Mouse (Mus musculus) limb, embryonic 14.5 days (tissue): ENCODE measurements around the gene Snhg11. TPM values are rescaled to one million over a fixed set of nuclear protein-coding genes. Genes with fewer than 3 reads are reported as not detected.

ENCODE experiments used
- ATAC-seq: fragments of 200-750 bp; cut with Nextera tagmentation; 2 replicates; pipeline ENCODE4 v1.8.0; 2017; ENCODE audit warnings: low read depth, moderate number of reproducible peaks, moderate TSS enrichment; ENCODE audit not compliant: low FRiP score
- DNase-seq: peaks from one replicate; pipeline ENCODE4 v3.0.0-alpha.2; 2015; ENCODE audit warnings: low spot score
- H3K27ac ChIP-seq: fragments of 300-500 bp; sonication (generic); replicated peaks from 2 replicates; pipeline ENCODE4 v1.5.1; 2014; ENCODE audit warnings: low read depth, mild to moderate bottlenecking, low read length, moderate library complexity, mixed read lengths
- H3K27me3 ChIP-seq: fragments of 300-500 bp; sonication (generic); 2 replicates; pipeline ENCODE4 v1.6.1; 2014; ENCODE audit warnings: low read length, mixed read lengths; ENCODE audit not compliant: control insufficient read depth, insufficient read depth
- H3K36me3 ChIP-seq: fragments of 300-500 bp; sonication (generic); 2 replicates; pipeline ENCODE4 v1.6.1; 2014; ENCODE audit warnings: mild to moderate bottlenecking, low read length, moderate library complexity, mixed read lengths; ENCODE audit not compliant: control insufficient read depth, insufficient read depth
- H3K4me1 ChIP-seq: fragments of 300-500 bp; sonication (generic); 2 replicates; pipeline ENCODE4 v1.6.1; 2014; ENCODE audit warnings: antibody characterized with exemption, low read length, mixed read lengths; ENCODE audit not compliant: control insufficient read depth, insufficient read depth
- H3K4me2 ChIP-seq: fragments of 300-500 bp; sonication (generic); replicated peaks from 2 replicates; pipeline ENCODE4 v1.6.1; 2014; ENCODE audit warnings: low read depth, mild to moderate bottlenecking, low read length, moderate library complexity; ENCODE audit not compliant: severe bottlenecking
- H3K4me3 ChIP-seq: fragments of 300-500 bp; sonication (generic); replicated peaks from 2 replicates; pipeline ENCODE4 v1.5.1; 2014; ENCODE audit warnings: low read length
- H3K9ac ChIP-seq: fragments of 300-500 bp; sonication (generic); 2 replicates; pipeline ENCODE4 v1.6.1; 2014; ENCODE audit warnings: mild to moderate bottlenecking, low read depth, low read length, moderate library complexity; ENCODE audit not compliant: severe bottlenecking
- H3K9me3 ChIP-seq: fragments of 300-500 bp; sonication (generic); 2 replicates; pipeline ENCODE4 v1.6.1; 2016; ENCODE audit warnings: low read length; ENCODE audit not compliant: control insufficient read depth
- POLR2A ChIP-seq: fragments of 200-500 bp; IDR thresholded peaks from 2 replicates; pipeline ENCODE4 v1.8.0; 2012; ENCODE audit warnings: inconsistent platforms, mild to moderate bottlenecking, moderate library complexity, borderline replicate concordance; ENCODE audit not compliant: insufficient read depth, insufficient read length; ENCODE audit errors: extremely low read depth
- WGBS: fragments of 180-500 bp; shearing (Covaris S2); extraction: QIAGEN DNeasy Blood & Tissue Kit; methylation state at CpG from one replicate; pipeline ENCODE4 v1.1.7; 2014; 5-methylcytosine and 5-hydroxymethylcytosine counted together
- polyA plus RNA-seq, 2 experiments: library from polyadenylated mRNA; depleted of rRNA in 1 of 2; stranded (reverse) in 1 of 2; unstranded in 1 of 2; fragments of >200 nt; fragmentation: Nextera tagmentation in 1 of 2; extraction: Ambion mirVana in 1 of 2; gene quantifications; 2 replicates each; pipeline versions ENCODE4 v1.2.1 to v1.2.3; 2012 to 2014

The Snhg11 gene
- polyA plus RNA-seq, 2 experiments: 2.8 to 10.8 TPM

DNA sequence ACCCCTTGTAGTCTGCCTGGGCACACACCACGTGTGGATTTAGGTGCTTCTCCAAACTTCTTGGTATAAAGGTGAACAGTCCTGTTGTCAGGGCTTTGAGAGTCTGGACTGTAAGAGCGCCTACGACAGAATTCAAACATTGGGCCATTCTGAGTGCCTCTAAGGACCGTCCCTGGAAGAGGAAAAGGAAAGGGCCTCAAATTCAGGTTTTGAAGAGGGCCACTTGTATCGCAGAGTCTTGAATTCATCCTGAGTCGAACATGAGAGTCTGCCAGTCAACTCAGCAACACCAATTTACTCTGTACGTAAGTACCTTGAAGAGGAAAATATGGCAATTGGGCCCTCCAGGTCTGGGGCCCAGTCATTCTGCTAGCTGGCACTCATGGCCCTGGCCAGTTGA is 27.5 kb downstream of the Snhg11 start:
- TF ChIP-seq POLR2A: no peak
- H3K4me1 ChIP-seq: no peaks in the 10 kb centered on the region
- ATAC-seq (no peak), DNase-seq (no peak)
- H3K9ac ChIP-seq: no peak overlapping the region
- no peak overlapping the region for H3K4me3 ChIP-seq
- no peaks in the 10 kb centered on the region for H3K36me3 ChIP-seq
- WGBS: 84% methylated on average over 7 of the region's 7 CpGs
- H3K9me3 ChIP-seq: no peaks in the 10 kb centered on the region
- no peaks in the 10 kb centered on the region for H3K27me3 ChIP-seq
- H3K4me2 ChIP-seq: no peak overlapping the region
- H3K27ac ChIP-seq: no peak overlapping the region

DNA sequence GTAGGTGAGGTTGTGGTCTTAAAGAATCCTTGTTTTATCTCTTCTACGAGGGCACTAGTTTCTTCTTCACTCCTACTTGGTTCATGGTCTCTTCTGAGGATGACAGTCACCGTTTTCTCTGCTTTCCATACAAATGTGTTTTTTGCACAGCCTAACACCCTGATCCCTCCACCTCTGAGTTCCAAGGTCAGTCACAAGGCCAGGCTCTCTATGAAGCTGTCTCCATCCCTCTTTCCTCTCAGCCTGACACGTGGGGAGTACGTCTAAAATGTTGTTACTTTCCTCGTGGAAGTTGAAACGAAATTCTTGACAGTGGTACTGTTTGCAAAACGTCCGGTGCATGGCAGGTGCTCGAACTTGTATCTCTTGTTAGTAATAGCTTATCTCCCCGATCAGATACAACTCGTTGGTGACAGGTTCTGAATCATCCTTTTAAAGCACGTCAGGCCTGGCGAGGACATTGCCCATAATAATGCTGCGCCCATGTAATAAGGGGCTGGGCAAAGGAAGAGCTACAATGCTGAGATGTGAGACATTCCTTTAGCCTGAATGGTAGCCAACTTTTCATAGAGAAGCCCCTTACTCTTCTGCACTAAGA is 33.7 kb downstream of the Snhg11 start:
- no peaks in the 10 kb centered on the region for H3K27me3 ChIP-seq
- H3K4me1 ChIP-seq: peaks cover 5% of the 10 kb centered on the region; the same call in 1 of the 2 replicates
- H3K4me3 ChIP-seq: peak overlapping the region; percentile 83
- DNase-seq (no peak), ATAC-seq (no peak; the same call in 1 of the 2 replicates)
- TF ChIP-seq POLR2A: no peak
- H3K36me3 ChIP-seq: no peaks in the 10 kb centered on the region
- H3K27ac ChIP-seq: no peak overlapping the region
- H3K9ac ChIP-seq: peak overlapping the region; percentile 36; the same call in 1 of the 2 replicates
- 20% methylated on average over 14 of the region's 14 CpGs for WGBS
- peak overlapping the region; percentile 61 for H3K4me2 ChIP-seq
- no peaks in the 10 kb centered on the region for H3K9me3 ChIP-seq

DNA sequence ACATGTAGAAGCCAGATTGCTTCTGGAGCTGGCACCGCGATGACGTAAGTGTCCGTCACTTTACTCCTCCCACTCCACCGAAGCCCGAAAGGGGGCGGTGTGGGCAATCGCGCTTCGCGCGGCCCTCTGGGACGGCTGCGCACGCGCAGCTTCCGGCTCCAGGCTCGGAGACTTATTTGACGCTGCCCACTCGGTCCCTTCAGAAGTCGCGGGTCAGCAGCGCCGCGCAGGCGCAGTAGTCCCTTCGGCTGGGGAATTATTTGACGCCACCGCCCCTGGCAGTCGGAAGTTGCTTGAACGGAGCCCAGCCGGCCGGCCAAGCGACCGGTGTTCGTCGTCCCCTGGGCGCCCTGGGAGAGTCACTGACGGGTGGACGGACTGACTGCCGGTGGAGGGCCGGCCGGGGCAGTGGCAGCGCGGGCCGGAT is 34.2 kb downstream of the Snhg11 start, which contains the start of gene Ralgapb:
Gene Ralgapb (plus strand): TSS at position 254 of the 427 bp plus-strand sequence.
- Histone ChIP-seq H3K36me3 (no peaks in the 10 kb centered on the region), H3K4me1 (peaks cover 5% of the 10 kb centered on the region; the same call in 1 of the 2 replicates), H3K4me3 (peak within 1 kb of the TSS; percentile 83), H3K9me3 (no peaks in the 10 kb centered on the region), H3K27ac (peak within 1 kb of the TSS; percentile 85), H3K9ac (peak within 1 kb of the TSS; percentile 89), H3K4me2 (peak within 1 kb of the TSS; percentile 90), H3K27me3 (no peaks in the 10 kb centered on the region)
- DNase-seq (peak; percentile 98), ATAC-seq (peak; percentile 94)
- under 1% methylated on average over 39 of the region's 46 CpGs for WGBS
- 0 out of 2 replicates have a peak, but pooled peaks have one; percentile 63 for TF ChIP-seq POLR2A

DNA sequence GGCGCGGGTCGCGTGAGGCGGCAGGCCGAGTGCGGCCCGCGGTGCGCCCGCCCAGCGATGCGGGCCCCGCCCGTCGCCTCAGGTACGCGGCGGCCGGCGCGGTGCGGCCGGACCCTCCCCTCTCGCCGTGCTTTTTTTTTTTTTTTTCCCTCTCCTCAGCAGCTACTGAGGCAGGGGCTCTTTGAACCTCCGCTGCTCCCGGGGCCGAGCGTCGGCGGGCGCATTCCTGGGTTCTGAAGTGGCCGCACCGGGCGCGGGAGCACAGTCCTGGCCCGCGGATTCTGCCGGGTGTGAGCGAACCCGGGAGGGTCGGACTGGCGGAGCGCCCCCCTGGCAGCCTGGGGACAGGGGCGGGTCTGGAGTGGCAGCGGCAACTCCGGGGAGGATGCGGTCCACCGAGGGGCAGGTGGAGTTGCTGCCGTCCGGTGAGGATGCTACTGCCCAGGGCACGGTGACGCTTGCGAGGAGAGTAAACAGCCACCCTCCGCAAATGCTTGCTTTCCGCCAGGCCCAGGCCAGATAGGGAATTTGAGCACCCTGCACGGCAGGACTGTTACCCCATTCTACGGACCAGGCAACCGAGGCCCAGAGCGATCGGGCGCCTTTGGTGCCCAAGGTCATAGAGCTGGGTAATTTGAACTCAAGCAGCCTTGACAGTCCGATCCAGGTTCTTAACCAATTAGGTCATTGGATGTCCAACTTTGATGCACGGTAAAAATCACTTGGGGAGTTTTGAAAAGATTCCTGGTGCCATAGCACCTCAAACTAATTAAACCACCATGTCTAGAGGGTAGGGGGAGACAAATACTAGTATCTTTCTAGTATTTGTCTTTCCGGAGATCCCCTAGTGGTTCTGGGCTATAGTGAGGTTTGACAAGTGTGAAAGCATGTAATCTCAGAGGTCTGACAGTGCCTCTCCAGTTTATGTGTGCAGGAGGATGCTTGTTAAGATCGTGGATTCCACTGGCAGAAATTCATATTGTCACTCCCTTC is 34.9 kb downstream of the Snhg11 start:
- Histone ChIP-seq H3K36me3 (no peaks in the 10 kb centered on the region), H3K9me3 (no peaks in the 10 kb centered on the region), H3K27ac (peak overlapping the region; percentile 85), H3K27me3 (no peaks in the 10 kb centered on the region), H3K9ac (peak overlapping the region; percentile 89), H3K4me3 (peak overlapping the region; percentile 83), H3K4me2 (peak overlapping the region; percentile 90), H3K4me1 (peaks cover 5% of the 10 kb centered on the region; the same call in 1 of the 2 replicates)
- 8% methylated on average over 31 of the region's 67 CpGs for WGBS
- no peak for DNase-seq
- no peak for TF ChIP-seq POLR2A
- ATAC-seq: peak; percentile 75

DNA sequence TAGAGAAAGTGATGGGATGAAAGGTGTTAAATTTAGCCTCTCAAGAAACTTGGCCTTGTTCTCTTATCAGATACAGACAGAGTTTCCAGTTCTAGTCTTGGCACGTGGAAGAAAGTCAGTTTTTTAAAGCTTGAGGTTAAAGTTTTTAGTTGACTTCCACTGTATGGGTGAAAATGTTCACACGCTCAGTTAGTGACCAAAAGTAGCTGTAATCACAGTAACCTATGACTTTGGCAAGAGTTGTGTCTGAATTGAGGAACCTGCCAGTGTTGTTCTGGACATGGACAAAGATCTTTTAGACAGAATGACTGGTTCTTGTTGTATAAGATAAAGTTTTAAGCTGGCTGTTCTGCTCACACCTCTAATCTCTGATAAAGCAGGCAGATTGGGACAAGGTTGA is 37.8 kb downstream of the Snhg11 start:
- Histone ChIP-seq H3K36me3 (no peaks in the 10 kb centered on the region), H3K9me3 (no peaks in the 10 kb centered on the region), H3K9ac (no peak overlapping the region), H3K4me2 (no peak overlapping the region), H3K4me1 (peaks cover 5% of the 10 kb centered on the region; the same call in 1 of the 2 replicates), H3K27me3 (no peaks in the 10 kb centered on the region), H3K27ac (no peak overlapping the region), H3K4me3 (no peak overlapping the region)
- WGBS: 84% methylated on average over 2 of the region's 2 CpGs
- TF ChIP-seq POLR2A: no peak
- no peak for DNase-seq
- ATAC-seq: no peak
